Mouse (Mus musculus) kidney, adult 2 months (tissue): ENCODE results near the gene Pnmal2.

Source experiments
- CTCF ChIP-seq: fragments of 200-500 bp; conservative IDR thresholded peaks from 2 replicates; pipeline ENCODE4 v1.5.1; 2011; ENCODE audit warnings: low read depth, mild to moderate bottlenecking, control low read depth, low read length, moderate library complexity, mixed read lengths; ENCODE audit not compliant: insufficient read depth, insufficient read length
- POLR2A ChIP-seq: fragments of 200-500 bp; IDR thresholded peaks from one replicate; pipeline ENCODE4 v1.6.1; 2011; ENCODE audit warnings: low read depth, low read length, control low read depth

GRCm38 (mm10) chr7:16947349-16947895, 2.9 kb downstream of the Pnmal2 start:
- TF ChIP-seq CTCF, result no peak
- no peak for TF ChIP-seq POLR2A
